In genomic region chr4:133518601-133519368, GRCm38 (mm10) we compare ENCODE assay signal across 8 mouse cellular contexts. TPM values are rescaled to one million over a fixed set of nuclear protein-coding genes. Genes with fewer than 3 reads are reported as not detected.
DNase-seq lines count a peak whose midpoint lies in the region; ATAC-seq and TF ChIP-seq lines count a peak whose summit lies in the region.

Gene Kdf1 (plus strand): TSS chr4:133518963.

- no peak for TF ChIP-seq POLR2A in thymus, adult 2 months (IDR thresholded peaks at IDR 0.05; ENCODE audit: control insufficient read depth, extremely low read depth, insufficient read depth, low read length, poor library complexity)
- TF ChIP-seq POLR2A in liver, adult 2 months (IDR thresholded peaks at IDR 0.05; ENCODE audit: extremely low read depth, insufficient read depth, low read length), result no peak

- H3K4me1 ChIP-seq in thymus, adult 2 months (replicated peaks; ENCODE audit: control insufficient read depth, insufficient read depth, low read length), result no peaks in the 10 kb centered on the region; the same call in 1 of the 2 replicates
- peaks cover 6% of the 10 kb centered on the region; the same call in 1 of the 2 replicates for H3K4me1 ChIP-seq in hindbrain, embryonic 16.5 days (ENCODE audit: control insufficient read depth, insufficient read depth, low read depth, low read length)
- no peaks in the 10 kb centered on the region for H3K4me1 ChIP-seq in liver, adult 2 months (ENCODE audit: control insufficient read depth, insufficient read depth, low read length)
- no peaks in the 10 kb centered on the region for H3K4me1 ChIP-seq in neural tube, embryonic 14.5 days (ENCODE audit: control insufficient read depth, insufficient read depth, low read length)

- no peak for DNase-seq in thymus, adult 2 months
- DNase-seq in thymus, adult 18-20 months, result no peak
- peak; percentile 52 for DNase-seq in liver, adult 2 months (ENCODE audit: extremely low read depth, low read depth, low spot score)
- no peak for DNase-seq in layer of hippocampus, adult 9-11 months
- no peak for DNase-seq in left cerebral cortex, postnatal 14 days (ENCODE audit: low spot score in 2 of 2)
- DNase-seq in frontal cortex, postnatal 10 days (ENCODE audit: low spot score in 2 of 2), result no peak

- no peak for ATAC-seq in hindbrain, embryonic 16.5 days
- no peak for ATAC-seq in neural tube, embryonic 14.5 days (ENCODE audit: low read depth)

- peak within 1 kb of the TSS; percentile 47 for H3K4me2 ChIP-seq in hindbrain, embryonic 16.5 days (ENCODE audit: low read length)
- peak within 1 kb of the TSS; percentile 26; the same call in 1 of the 2 replicates for H3K4me2 ChIP-seq in neural tube, embryonic 14.5 days (ENCODE audit: low read depth, low read length)

- TF ChIP-seq CTCF in thymus, adult 2 months (IDR thresholded peaks at IDR 0.05; ENCODE audit: borderline replicate concordance, control insufficient read depth, extremely low read depth, insufficient read depth, low read length, poor library complexity), result no peak
- no peak for TF ChIP-seq CTCF in liver, adult 2 months (IDR thresholded peaks at IDR 0.05; ENCODE audit: low read depth, low read length)

- WGBS in thymus, adult 2 months, result 11% methylated on average over 68 of the region's 69 CpGs
- WGBS in hindbrain, embryonic 16.5 days, result 4% methylated on average over 51 of the region's 69 CpGs
- 6% methylated on average over 68 of the region's 69 CpGs for WGBS in liver, adult 2 months
- 4% methylated on average over 59 of the region's 69 CpGs for WGBS in neural tube, embryonic 14.5 days

- peak within 1 kb of the TSS; percentile 14 for H3K4me3 ChIP-seq in thymus, adult 2 months (ENCODE audit: control insufficient read depth, insufficient read depth, low read length)
- peak within 1 kb of the TSS; percentile 36 for H3K4me3 ChIP-seq in hindbrain, embryonic 16.5 days (ENCODE audit: low read length)
- peak within 1 kb of the TSS; percentile 63 for H3K4me3 ChIP-seq in liver, adult 2 months (ENCODE audit: insufficient read depth, low read depth, low read length)
- H3K4me3 ChIP-seq in neural tube, embryonic 14.5 days (ENCODE audit: low read depth, low read length), result peak within 1 kb of the TSS; percentile 21; the same call in 1 of the 2 replicates

- no peaks in the 10 kb centered on the region for H3K36me3 ChIP-seq in thymus, adult 2 months (ENCODE audit: control insufficient read depth, insufficient read depth, low read length)
- no peaks in the 10 kb centered on the region for H3K36me3 ChIP-seq in hindbrain, embryonic 16.5 days (ENCODE audit: control insufficient read depth, insufficient read depth, low read length)
- no peaks in the 10 kb centered on the region for H3K36me3 ChIP-seq in liver, adult 2 months (ENCODE audit: control insufficient read depth, insufficient read depth, low read length)
- no peaks in the 10 kb centered on the region for H3K36me3 ChIP-seq in neural tube, embryonic 14.5 days (ENCODE audit: control insufficient read depth, insufficient read depth, low read length)

- no peaks in the 10 kb centered on the region for H3K9me3 ChIP-seq in hindbrain, embryonic 16.5 days (ENCODE audit: control insufficient read depth, low read length)
- H3K9me3 ChIP-seq in neural tube, embryonic 14.5 days (ENCODE audit: control insufficient read depth, low read length), result no peaks in the 10 kb centered on the region

- intact Hi-C loops in left cerebral cortex, postnatal 14 days (cut with DNase I), result no loop called here

- no peak within 1 kb of the TSS for H3K27ac ChIP-seq in thymus, adult 2 months (ENCODE audit: control insufficient read depth, insufficient read depth, low read length)
- no peak within 1 kb of the TSS for H3K27ac ChIP-seq in hindbrain, embryonic 16.5 days (ENCODE audit: low read depth, low read length)
- H3K27ac ChIP-seq in liver, adult 2 months (replicated peaks; ENCODE audit: insufficient read depth, low read depth, low read length), result no peak within 1 kb of the TSS
- no peak within 1 kb of the TSS for H3K27ac ChIP-seq in neural tube, embryonic 14.5 days (ENCODE audit: low read depth, low read length)

- H3K9ac ChIP-seq in hindbrain, embryonic 16.5 days (ENCODE audit: low read depth, low read length), result peak within 1 kb of the TSS; percentile 13; the same call in 1 of the 2 replicates
- peak within 1 kb of the TSS; percentile 84 for H3K9ac ChIP-seq in liver, adult 2 months (ENCODE audit: low read depth, low read length)
- H3K9ac ChIP-seq in neural tube, embryonic 14.5 days (replicated peaks; ENCODE audit: low read depth, low read length), result no peak within 1 kb of the TSS

- peaks cover 10% of the 10 kb centered on the region for H3K27me3 ChIP-seq in thymus, adult 2 months (ENCODE audit: control insufficient read depth, insufficient read depth, low read length)
- H3K27me3 ChIP-seq in hindbrain, embryonic 16.5 days (replicated peaks; ENCODE audit: control insufficient read depth, insufficient read depth, low read length), result peaks cover 42% of the 10 kb centered on the region
- no peaks in the 10 kb centered on the region for H3K27me3 ChIP-seq in liver, adult 2 months (ENCODE audit: control insufficient read depth, insufficient read depth, low read length)
- H3K27me3 ChIP-seq in neural tube, embryonic 14.5 days (ENCODE audit: control insufficient read depth, insufficient read depth, low read length), result peaks cover 36% of the 10 kb centered on the region

- no peaks in the 10 kb centered on the region for H3K79me2 ChIP-seq in liver, adult 2 months (ENCODE audit: control insufficient read depth, insufficient read depth, low read length)

RNA-seq across cellular contexts. Expression of gene Kdf1, which starts in this region (rescaled TPM):
- 6.9 and 7.7 TPM in 2 replicates for polyA plus RNA-seq in thymus, adult 2 months (2012; rRNA removed)
- 0.39 and 0.50 TPM in 2 replicates for polyA plus RNA-seq in hindbrain, embryonic 16.5 days (2015; fragmentation: Nextera tagmentation; extraction: Ambion mirVana)
- 1.7 and 2.5 TPM in 2 replicates for total RNA-seq in liver, adult 2 months (2014; rRNA removed)
- 6.9 and 7.4 TPM in 2 replicates for polyA plus RNA-seq in liver, adult 2 months (2012; rRNA removed)
- polyA plus RNA-seq in neural tube, embryonic 14.5 days (2014; fragmentation: Nextera tagmentation; extraction: Ambion mirVana), result 0.20 and 0.58 TPM in 2 replicates
- total RNA-seq in left cerebral cortex, postnatal 14 days (2021), result not detected
